Mouse (Mus musculus) lung, adult 2 months (tissue): Measurements from ENCODE around the gene Akr7a5.

Source experiments
- CTCF ChIP-seq: fragments of 200-500 bp; IDR thresholded peaks from 2 replicates; pipeline ENCODE4 v1.5.1; 2011; ENCODE audit warnings: mild to moderate bottlenecking, low read length, control low read depth; ENCODE audit not compliant: insufficient read depth
- POLR2A ChIP-seq: fragments of 200-500 bp; IDR thresholded peaks from 2 replicates; pipeline ENCODE4 v1.6.1; 2011; ENCODE audit warnings: low read depth, mild to moderate bottlenecking, control low read depth, low read length, borderline replicate concordance; ENCODE audit errors: extremely low read depth

DNA sequence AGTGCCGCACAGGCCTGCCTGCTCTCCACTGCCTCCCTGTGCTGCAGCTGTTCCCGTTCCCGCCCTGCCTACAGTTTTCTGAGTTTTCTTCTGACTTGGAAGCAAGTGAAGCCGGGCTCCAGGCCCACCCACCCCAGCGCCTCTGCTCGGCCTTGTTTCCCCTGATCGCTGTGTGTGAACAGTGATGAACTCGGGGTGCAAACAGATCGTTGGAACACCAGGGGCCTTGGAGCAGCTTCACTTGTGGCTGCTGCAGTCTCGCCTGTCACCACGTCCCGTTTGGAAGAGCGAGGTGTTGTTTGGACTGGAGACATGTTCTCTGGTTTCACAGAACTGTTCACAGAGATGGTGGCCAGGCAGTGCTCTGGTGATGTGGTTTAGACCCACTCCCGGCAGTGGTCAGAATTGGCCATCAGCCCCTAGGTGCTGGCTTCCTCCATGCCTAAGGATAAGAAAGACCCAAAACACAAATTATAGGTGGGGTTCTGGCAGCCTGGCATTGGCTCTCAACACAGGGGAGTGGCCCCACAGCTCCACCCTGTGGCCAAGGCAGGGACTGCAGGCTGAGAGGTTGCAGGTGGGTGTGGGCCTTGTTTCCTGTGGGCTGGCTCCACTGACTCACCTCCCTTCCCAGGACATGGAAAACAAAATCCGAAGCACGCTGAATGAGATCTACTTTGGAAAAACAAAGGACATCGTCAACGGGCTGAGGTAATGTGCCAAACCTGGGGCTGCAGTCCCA is 23.3 kb upstream of the Akr7a5 start:
- TF ChIP-seq CTCF (peak; percentile 93), POLR2A (no peak)
